Mouse (Mus musculus) CD8-positive naive resting alpha-beta T cell, adult 2 months (primary cell): ENCODE data around the gene Zyg11a.
"Not testable (repeated sequence)": the region's sequence is repeated elsewhere in the genome, so short reads cannot be mapped to it uniquely, and the experiment has no call there.

Source experiments
- DNase-seq, 2 experiments: peaks; one replicate each; pipeline ENCODE4 v3.0.0; 2022; ENCODE audit warnings: low read depth in 2 of 2, low spot score in 2 of 2

Gene Zyg11a

GRCm38 (mm10) chr4:108217332-108218179 is at the start of gene Zyg11a:
Gene Zyg11a, minus strand, starts transcription at chr4:108218048.
- no peak for DNase-seq

DNA sequence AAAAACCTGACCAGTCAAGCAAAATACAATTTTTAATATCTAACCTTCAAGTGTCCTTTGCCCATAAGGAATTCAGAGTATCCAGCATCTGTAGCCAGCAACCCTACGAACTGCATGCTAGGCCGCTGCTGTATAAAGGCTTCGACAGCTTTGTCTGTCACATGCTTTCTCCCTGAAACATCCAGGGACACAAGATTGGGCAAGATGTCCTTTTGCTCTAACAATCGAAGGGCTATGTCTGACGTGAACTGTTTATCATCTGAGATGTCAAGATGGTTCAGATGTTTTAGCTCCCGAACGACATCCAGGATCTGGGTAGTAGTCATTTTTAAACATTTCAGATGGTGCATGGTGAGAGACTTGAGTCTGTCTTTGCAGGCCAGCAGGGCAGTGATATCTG is 47.9 kb upstream of the Zyg11a start:
- no peak for DNase-seq

DNA sequence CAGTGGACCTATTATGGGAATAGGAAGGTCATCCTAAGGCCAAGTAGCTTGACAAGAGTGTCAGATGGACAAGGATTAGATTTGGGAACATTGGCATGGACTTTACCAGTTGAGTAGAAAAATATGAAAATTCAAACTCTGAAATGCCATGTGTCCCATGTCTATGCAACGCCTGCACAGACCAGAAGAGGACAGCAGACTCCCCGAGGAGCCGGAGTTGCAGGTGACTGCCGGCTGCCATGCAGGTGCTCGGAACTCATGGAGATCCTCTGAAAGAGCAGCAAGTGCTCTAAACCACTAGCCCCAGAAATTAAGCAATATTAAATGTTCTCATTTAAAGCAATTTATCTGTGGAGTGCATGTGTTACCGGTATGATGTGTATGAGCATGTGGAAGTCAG is 35.5 kb upstream of the Zyg11a start:
- DNase-seq, result no peak

DNA sequence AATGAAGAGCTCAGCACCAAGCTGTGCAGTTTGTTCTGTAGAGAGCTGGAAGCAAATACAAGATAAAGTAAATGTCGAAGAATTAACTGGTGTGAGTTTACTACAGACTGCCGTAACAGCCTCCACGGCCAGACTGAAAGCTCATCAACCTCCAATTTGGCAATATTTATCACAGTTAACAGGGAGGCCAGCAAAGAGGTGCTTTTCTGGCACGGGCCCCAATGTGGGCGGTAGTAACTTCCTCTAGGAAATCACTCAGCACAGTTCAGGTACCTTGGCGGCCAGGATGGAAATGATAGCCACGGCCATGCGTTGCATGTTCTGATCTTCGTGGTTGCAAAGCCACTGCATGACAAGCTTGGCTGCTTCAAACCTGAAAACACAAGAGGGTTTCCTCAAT is 32.7 kb upstream of the Zyg11a start:
- no peak for DNase-seq

DNA sequence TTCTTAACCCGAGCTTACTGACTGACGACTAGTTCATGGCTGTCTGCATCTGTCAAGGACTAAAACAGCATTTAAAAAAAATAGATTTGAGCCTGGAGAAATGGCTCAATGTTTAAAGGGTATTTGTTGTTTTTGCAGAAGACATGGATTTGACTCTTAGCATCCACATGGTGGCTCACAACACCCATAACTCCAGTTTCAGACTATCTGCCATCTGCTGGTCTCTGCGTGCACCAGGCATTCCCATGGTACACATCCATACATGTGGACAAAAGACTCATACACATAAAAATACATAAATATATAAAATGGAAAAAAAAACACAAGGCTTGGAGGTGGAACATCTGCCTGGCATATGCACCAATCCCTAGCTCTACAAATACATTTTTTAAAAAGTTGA is 31.5 kb upstream of the Zyg11a start:
- no peak for DNase-seq

GRCm38 (mm10) chr4:108233654-108234053 is 15.8 kb upstream of the Zyg11a start:
- DNase-seq, result no peak

DNA sequence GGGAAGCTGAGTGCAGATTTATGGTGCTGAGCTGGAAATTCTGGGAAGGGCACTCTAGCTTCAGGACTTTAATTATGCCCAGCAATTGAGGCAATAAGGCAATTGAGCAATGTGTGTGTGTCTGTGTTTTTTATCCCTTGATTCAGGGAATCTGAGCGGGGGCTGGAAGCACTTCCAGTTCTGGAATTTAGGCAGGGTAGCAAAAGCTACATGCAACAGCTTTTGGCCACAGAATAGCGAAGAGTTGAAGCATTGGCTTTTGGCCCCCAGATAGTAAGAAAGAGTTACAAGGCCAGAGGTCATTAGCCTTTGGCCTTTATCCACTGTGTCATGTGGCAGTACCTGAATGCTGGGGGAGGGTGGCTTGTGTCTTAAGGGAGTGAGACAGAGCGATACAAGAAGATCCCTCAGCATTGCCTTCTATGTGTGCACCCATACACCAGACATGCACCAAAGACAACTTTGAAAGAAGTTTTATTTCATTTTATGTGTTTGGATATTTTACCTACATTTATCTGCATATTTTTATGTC is 7.6 kb upstream of the Zyg11a start:
- no peak for DNase-seq

DNA sequence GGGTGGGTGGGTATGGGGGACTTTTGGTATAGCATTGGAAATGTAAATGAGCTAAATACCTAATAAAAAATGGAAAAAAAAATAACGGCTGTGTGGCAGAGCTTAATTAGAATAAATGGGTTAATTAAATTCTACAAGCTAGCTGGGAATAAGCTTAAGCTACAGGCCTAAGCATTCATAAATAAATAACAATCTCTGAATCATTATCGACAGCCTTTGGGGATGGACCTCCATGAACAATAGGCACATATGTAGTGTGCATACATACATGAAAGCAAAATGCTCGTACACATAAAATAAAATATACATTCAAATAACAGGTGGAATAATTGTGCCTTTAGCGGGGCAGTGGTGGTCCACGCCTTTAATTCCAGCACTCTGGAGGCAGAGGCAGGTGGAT is 4.7 kb upstream of the Zyg11a start:
- no peak for DNase-seq

GRCm38 (mm10) chr4:108219019-108219418 is 1.2 kb upstream of the Zyg11a start:
- DNase-seq, result no peak

DNA sequence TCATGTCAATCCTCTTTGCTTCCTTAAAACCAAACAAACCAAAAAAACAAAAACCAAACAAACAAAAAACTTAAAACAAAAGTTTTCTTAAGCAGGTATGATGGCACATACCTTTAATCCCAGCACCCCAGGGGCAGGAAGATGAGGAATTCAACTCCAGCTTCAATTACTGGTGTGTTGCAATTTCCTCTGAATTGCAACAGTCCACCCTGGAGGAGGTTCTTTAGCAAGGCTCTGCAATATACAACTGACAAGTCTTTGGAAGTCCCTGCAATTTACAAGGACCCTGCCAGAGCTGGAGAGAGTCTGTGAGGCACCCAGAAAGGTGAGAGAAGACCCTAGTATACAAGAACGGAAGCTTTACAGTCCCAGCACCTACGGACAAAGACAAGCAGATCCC is 4.8 kb downstream of the Zyg11a start:
- DNase-seq, result no peak

DNA sequence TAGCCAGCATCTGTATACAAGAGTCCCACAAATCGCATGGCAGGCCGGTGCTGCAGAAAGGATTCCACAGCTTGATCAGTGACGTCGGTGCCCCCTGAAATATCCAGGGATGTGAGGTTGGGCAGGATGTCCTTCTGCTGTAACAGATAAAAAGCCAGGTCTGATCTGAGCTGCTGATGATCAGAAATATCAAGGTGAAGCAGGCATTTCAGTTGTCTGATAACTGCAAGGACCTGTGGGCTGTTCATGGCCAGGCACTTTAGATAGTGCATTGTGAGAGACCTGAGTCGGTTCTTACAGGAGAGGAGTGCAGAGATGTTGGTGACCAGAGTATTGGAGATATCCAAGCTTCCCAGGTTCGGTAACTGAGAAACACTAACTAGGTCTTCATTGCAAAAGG is 13.2 kb downstream of the Zyg11a start:
- no peak for DNase-seq

GRCm38 (mm10) chr4:108199236-108199635 is 18.6 kb downstream of the Zyg11a start:
- no peak for DNase-seq

DNA sequence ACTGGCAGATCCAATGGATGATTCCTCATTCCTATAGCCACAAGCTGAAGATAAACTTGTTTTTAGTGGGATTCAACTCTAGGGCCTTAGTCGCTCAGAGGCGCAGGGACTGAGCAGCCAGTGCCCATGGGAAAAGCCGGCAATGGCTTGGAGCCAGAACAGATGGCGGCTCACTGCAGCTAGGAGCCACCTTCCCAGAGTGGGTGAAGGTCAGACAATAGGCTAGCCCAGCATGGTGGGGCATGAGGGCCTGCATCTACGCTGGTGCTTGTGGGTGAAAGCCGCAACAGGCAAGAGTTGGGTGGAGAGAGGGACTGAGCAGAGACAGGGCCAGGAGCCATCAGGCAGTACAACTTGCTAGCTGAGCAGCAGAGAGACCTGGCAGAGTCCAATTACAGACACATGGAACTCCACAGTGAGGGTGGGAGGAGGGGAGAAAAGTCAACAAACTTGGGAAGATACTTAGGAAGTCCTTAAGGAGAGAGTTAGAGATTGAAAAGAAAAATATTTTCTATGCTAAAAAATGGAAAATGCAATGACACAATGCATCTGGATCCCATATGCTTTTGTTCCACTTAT is 21.5 kb downstream of the Zyg11a start:
- DNase-seq, result no peak

DNA sequence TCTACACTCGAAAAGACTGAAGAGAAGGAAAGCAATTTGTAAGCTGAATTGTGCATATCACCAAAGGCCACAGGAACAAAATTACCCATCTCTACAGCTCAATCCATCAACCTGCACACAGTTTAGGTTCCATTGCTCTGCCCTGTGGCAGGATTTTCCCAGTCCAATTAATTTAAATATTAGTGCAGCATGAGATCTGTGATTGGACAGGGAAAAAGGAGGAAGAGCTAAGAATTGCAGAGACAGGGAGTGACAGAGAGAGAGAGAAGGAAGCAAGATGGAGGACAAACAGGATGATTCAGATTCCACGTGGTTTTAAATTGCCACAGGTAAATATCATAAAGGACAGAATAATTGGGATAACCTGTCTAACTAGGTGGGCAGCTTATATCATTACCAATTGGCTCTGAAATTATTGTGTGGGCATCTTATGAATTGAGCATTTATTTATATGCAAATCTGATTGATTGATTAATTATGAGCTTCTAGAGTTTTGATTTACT is 25.0 kb downstream of the Zyg11a start:
- no peak for DNase-seq

GRCm38 (mm10) chr4:108182278-108182677 is 35.6 kb downstream of the Zyg11a start:
- DNase-seq, result no peak

DNA sequence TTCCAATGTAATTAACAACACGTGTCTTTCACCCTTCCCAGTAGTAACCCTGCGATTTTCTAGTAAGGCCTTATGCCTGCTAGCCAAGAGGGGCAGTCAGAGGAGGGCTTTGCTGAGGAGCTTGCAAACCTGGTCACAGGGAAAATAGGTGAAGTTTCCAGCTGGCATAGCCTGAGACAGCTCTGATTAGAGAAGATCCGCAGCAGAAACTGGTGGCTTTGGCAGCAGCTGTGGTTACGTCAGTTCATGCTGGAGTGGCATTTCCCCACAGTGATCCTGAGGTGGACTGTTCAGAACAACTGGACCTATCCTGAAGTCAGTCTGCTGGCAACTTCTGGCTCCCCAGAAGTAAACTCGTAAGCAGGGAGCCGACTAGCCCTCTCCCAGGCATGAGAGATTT is 49.8 kb downstream of the Zyg11a start:
- no peak for DNase-seq

GRCm38 (mm10) chr4:108166874-108167273 is 51.0 kb downstream of the Zyg11a start:
- no peak for DNase-seq

DNA sequence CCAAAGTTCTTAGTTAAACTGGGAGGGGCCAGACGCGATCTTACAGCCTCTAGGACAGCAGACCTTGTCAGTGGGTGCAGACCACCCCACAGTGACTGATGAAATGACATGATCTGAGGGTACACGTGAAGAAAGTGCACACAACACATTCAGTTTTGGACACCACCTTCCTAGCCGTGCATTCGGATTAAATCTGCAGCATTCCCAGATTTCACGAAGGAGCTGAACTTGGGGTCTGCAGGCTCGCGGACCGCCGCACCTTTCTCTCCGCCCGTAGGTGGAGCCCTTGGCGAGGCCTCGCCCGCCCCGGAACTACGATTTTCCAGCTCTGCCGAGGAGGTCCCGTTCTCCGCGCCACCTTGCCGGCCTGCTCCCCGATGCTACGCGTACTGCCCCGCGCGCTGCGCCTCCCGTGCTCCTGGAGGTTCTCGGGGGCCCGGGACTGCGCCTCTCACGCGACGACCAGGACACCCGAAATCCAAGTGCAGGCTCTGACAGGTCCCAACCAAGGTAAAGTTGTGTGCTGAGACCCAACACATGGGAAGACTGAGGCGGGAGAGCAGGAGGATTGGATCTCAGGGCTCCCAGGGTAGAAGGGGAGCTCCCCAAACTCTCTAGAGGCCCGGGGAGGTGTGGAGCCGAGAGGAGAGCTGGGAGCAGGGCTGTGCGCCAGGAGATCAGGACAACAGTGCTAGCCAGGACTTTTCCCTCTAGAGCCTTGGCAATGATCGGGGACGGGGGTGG is 52.5 kb downstream of the Zyg11a start, which contains the start of gene Echdc2:
TSS of gene Echdc2 (plus strand) at position 286 of the 744 bp plus-strand sequence.
- DNase-seq, result no peak

DNA sequence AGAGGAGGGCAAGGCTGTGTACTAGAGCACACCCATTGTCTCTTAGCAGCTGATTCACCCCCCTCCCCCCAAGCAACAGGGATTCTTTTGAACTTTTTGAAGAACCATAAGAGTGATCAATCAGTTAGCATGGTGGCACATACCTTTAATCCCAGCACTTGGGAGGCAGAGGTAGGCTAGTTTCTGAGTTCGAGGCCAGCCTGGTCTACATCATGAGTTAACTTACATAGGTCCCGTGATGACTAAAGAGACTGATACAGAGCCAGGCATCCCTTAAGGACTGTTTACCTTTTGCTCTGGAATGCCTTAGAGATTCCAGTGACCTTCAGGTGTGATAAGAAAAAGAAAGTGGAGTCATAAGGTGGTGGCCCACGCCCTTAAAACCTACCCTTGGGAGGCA is 54.6 kb downstream of the Zyg11a start:
- DNase-seq, result no peak

- DNase-seq, result no peak
Measured at GRCm38 (mm10) chr4:108161936-108162335, 55.9 kb downstream of the Zyg11a start.

DNA sequence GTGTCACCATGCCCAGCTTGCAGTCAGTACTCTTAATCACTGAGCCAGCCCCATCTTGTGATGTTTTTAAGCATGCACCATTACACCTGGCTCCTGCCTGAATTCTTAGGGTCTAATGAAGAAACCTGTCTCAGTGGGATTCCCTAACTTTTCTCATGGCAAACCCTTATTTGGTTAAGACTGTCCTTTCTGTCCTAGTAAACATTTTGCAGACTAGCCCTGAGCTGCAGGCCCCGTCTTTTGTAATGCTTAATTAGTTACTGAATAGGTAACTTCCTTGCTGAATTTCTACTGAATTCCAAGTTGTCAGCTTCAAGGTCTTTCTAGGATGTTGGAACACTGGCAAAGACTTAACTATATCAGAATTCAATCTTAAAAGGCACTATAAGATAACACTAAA is 62.7 kb downstream of the Zyg11a start:
- not testable (repeated sequence) for DNase-seq

DNA sequence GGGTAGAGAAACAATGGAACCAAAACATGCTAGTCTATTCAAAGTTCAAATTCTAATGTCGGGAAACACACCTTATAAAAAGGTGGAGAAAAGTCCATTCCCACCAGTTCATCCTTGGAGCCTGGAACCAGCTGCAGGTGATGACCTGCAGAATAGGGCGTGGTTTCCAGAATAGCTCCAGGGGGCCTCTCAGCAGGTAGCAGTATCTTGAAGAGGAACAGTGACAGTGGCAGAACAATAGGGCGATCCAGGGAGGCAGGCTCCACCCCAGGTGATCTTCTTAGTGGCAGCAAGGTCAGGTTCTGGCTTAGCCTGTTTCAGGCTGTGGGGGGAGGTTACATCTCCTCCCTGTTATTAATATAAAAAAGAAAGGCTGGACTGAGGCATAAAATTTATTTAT is 72.3 kb downstream of the Zyg11a start:
- not testable (repeated sequence) for DNase-seq
